Mouse (Mus musculus) neutrophil, adult 65 days (primary cell): Measurements from ENCODE around the gene Tgm6. TPM values are rescaled to one million over a fixed set of nuclear protein-coding genes. Genes with fewer than 3 reads are reported as not detected.

Experiments
- total RNA-seq: library from RNA; stranded (reverse); gene quantifications from 2 replicates; pipeline ENCODE4 v1.2.4, GENCODE M21; 2023

The Tgm6 gene
- total RNA-seq = not detected in 2 replicates

DNA sequence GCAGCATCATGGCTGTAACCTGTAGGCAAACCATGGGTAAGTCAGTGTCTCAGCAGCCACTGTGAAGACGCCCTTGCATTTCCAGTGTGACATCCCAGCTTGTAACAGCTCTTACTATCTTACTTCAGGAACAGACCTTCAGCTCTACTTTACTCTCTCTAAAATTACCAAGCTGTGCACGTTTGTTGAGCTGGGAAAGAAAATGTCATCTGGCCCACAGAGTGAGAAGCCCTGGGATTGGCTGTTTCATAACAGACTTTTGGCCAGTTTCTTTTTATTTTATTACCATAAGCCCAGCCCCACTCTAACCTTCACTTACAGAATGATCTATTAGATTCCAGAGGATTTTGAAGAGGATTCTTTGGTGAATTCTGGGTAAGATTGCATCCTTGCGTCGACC is at the start of gene Tgm6:
Gene Tgm6, plus strand, starts transcription at position 301 of the 400 bp plus-strand sequence.

GRCm38 (mm10) chr2:130178706-130179506 is 66.7 kb downstream of the Tgm6 start, which contains the start of gene Snrpb:
Gene Snrpb (minus strand): TSS chr2:130179403.

DNA sequence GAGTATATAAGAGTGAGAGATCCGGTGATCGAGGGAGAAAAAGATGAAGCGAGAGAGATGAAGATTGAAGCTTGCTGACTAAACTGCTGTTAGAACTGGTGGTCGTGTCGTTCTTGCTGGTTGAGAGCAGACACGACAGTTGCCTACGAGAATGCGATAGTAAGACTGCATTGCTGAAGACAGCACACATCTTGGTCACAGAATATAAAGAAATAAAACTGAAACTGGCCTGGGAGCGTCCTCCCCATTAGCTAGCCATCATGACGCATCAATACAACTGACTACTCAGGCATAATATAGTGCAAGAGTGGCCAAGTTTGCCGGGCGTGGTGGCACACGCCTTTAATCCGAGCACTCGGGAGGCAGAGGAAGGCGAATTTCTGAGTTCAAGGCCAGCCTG is 82.7 kb downstream of the Tgm6 start, which contains the start of gene Tmc2:
Gene Tmc2, plus strand, starts transcription at position 301 of the 400 bp plus-strand sequence.

Other genes with a start within 250 kb of the Tgm6 start
- 6.6 and 7.1 TPM in 2 replicates for gene Tgm3, start 100.1 kb upstream of the Tgm6 start, total RNA-seq
- gene Snrpb, start 67.0 kb downstream of the Tgm6 start, total RNA-seq = 116 and 127 TPM in 2 replicates
- not detected in 2 replicates for gene Tmc2, start 82.8 kb downstream of the Tgm6 start, total RNA-seq
- 52.8 and 95.3 TPM in 2 replicates for gene Nop56, start 162.0 kb downstream of the Tgm6 start, total RNA-seq
- gene Idh3b, start 172.1 kb downstream of the Tgm6 start, total RNA-seq = 38.7 and 50.2 TPM in 2 replicates
- not detected in 2 replicates for gene Ebf4, start 182.8 kb downstream of the Tgm6 start, total RNA-seq